Mouse (Mus musculus) stomach, embryonic 15.5 days (tissue): ENCODE measurements around the gene Nom1. TPM values are rescaled to one million over a fixed set of nuclear protein-coding genes. Genes with fewer than 3 reads are reported as not detected.

Experiments used
- ATAC-seq: fragments of 200-750 bp; cut with Nextera tagmentation; 2 replicates; pipeline ENCODE4 v1.8.0; 2017; ENCODE audit warnings: low read depth, moderate number of reproducible peaks, moderate TSS enrichment; ENCODE audit not compliant: insufficient read depth, low FRiP score
- H3K27ac ChIP-seq: fragments of 300-500 bp; sonication (generic); 2 replicates; pipeline ENCODE4 v1.5.1; 2015; ENCODE audit warnings: mild to moderate bottlenecking, inconsistent platforms
- H3K27me3 ChIP-seq: fragments of 300-500 bp; sonication (generic); replicated peaks from 2 replicates; pipeline ENCODE4 v1.6.1; 2015; ENCODE audit warnings: inconsistent platforms
- H3K36me3 ChIP-seq: fragments of 300-500 bp; sonication (generic); 2 replicates; pipeline ENCODE4 v1.6.1; 2015; ENCODE audit warnings: inconsistent platforms
- H3K4me1 ChIP-seq: fragments of 300-500 bp; sonication (generic); 2 replicates; pipeline ENCODE4 v1.6.1; 2015; ENCODE audit warnings: inconsistent platforms
- H3K4me2 ChIP-seq: fragments of 300-500 bp; sonication (generic); 2 replicates; pipeline ENCODE4 v1.6.1; 2015; ENCODE audit warnings: mild to moderate bottlenecking, inconsistent platforms
- H3K4me3 ChIP-seq: fragments of 300-500 bp; sonication (generic); replicated peaks from 2 replicates; pipeline ENCODE4 v1.5.1; 2015; ENCODE audit warnings: inconsistent platforms
- H3K9ac ChIP-seq: fragments of 300-500 bp; sonication (generic); 2 replicates; pipeline ENCODE4 v1.6.1; 2015; ENCODE audit warnings: inconsistent platforms
- H3K9me3 ChIP-seq: fragments of 300-500 bp; sonication (generic); 2 replicates; pipeline ENCODE4 v1.6.1; 2016; ENCODE audit warnings: inconsistent platforms
- WGBS: fragments of 180-500 bp; shearing (Covaris S2); methylation state at CpG from one replicate; pipeline ENCODE4 v1.1.7; 2015; 5-methylcytosine and 5-hydroxymethylcytosine counted together
- polyA plus RNA-seq: library from polyadenylated mRNA; unstranded; fragments of >200 nt; fragmentation: Nextera tagmentation; extraction: Ambion mirVana; gene quantifications from 2 replicates; pipeline ENCODE4 v1.2.1, GENCODE M21; 2015

Gene Nom1
- polyA plus RNA-seq, 1 experiment from 2014 or later: 22.8 TPM

GRCm38 (mm10) chr5:29471855-29472665 is 37.6 kb downstream of the Nom1 start:
- no peak overlapping the region for H3K9ac ChIP-seq
- no peaks in the 10 kb centered on the region for H3K36me3 ChIP-seq
- H3K4me3 ChIP-seq: no peak overlapping the region
- 9% methylated on average over 22 of the region's 22 CpGs for WGBS
- no peak overlapping the region for H3K27ac ChIP-seq
- no peaks in the 10 kb centered on the region for H3K9me3 ChIP-seq
- H3K27me3 ChIP-seq: peaks cover 68% of the 10 kb centered on the region
- H3K4me2 ChIP-seq: peak overlapping the region; percentile 15; the same call in 1 of the 2 replicates
- no peak for ATAC-seq
- 0 out of 2 replicates have a peak, but pooled peaks cover 5% of the 10 kb centered on the region for H3K4me1 ChIP-seq

GRCm38 (mm10) chr5:29473551-29474245 is 39.2 kb downstream of the Nom1 start:
- Histone ChIP-seq H3K36me3 (no peaks in the 10 kb centered on the region), H3K27ac (no peak overlapping the region), H3K4me2 (peak overlapping the region; percentile 74), H3K4me1 (0 out of 2 replicates have a peak, but pooled peaks cover 12% of the 10 kb centered on the region), H3K9ac (no peak overlapping the region), H3K4me3 (peak overlapping the region; percentile 49; the same call in 1 of the 2 replicates), H3K9me3 (no peaks in the 10 kb centered on the region), H3K27me3 (peaks cover 72% of the 10 kb centered on the region)
- ATAC-seq: no peak
- WGBS: 10% methylated on average over 35 of the region's 35 CpGs

GRCm38 (mm10) chr5:29474246-29474960 is 39.9 kb downstream of the Nom1 start:
- Histone ChIP-seq H3K9ac (no peak overlapping the region), H3K4me1 (0 out of 2 replicates have a peak, but pooled peaks cover 13% of the 10 kb centered on the region), H3K9me3 (no peaks in the 10 kb centered on the region), H3K36me3 (no peaks in the 10 kb centered on the region), H3K4me3 (peak overlapping the region; percentile 49; the same call in 1 of the 2 replicates), H3K27ac (no peak overlapping the region), H3K27me3 (peaks cover 73% of the 10 kb centered on the region), H3K4me2 (peak overlapping the region; percentile 74)
- no peak for ATAC-seq
- WGBS: 9% methylated on average over 35 of the region's 35 CpGs

GRCm38 (mm10) chr5:29475041-29475440 is 40.6 kb downstream of the Nom1 start:
- Histone ChIP-seq H3K27ac (no peak overlapping the region), H3K4me1 (0 out of 2 replicates have a peak, but pooled peaks cover 13% of the 10 kb centered on the region), H3K27me3 (peaks cover 71% of the 10 kb centered on the region), H3K4me2 (peak overlapping the region; percentile 74; the same call in 1 of the 2 replicates), H3K9me3 (no peaks in the 10 kb centered on the region), H3K36me3 (no peaks in the 10 kb centered on the region), H3K9ac (no peak overlapping the region), H3K4me3 (peak overlapping the region; percentile 49; the same call in 1 of the 2 replicates)
- 12% methylated on average over 10 of the region's 10 CpGs for WGBS
- no peak for ATAC-seq

GRCm38 (mm10) chr5:29475556-29475955 is 41.1 kb downstream of the Nom1 start:
- Histone ChIP-seq H3K4me1 (0 out of 2 replicates have a peak, but pooled peaks cover 13% of the 10 kb centered on the region), H3K4me2 (peak overlapping the region; percentile 74), H3K27ac (no peak overlapping the region), H3K4me3 (peak overlapping the region; percentile 49), H3K9me3 (no peaks in the 10 kb centered on the region), H3K36me3 (no peaks in the 10 kb centered on the region), H3K9ac (no peak overlapping the region), H3K27me3 (peaks cover 74% of the 10 kb centered on the region)
- ATAC-seq: no peak
- WGBS: 13% methylated on average over 5 of the region's 5 CpGs

- Histone ChIP-seq H3K9ac (no peak overlapping the region), H3K36me3 (no peaks in the 10 kb centered on the region), H3K9me3 (no peaks in the 10 kb centered on the region), H3K4me1 (0 out of 2 replicates have a peak, but pooled peaks cover 13% of the 10 kb centered on the region), H3K4me2 (peak overlapping the region; percentile 74), H3K4me3 (peak overlapping the region; percentile 49), H3K27me3 (peaks cover 74% of the 10 kb centered on the region), H3K27ac (no peak overlapping the region)
- 13% methylated on average over 1 of the region's 1 CpGs for WGBS
- no peak for ATAC-seq
These were observed 41.6 kb downstream of the Nom1 start for GRCm38 (mm10) chr5:29476021-29476420.

- peak overlapping the region; percentile 30; the same call in 1 of the 2 replicates for H3K9ac ChIP-seq
- H3K27ac ChIP-seq: no peak overlapping the region; the same call in 1 of the 2 replicates
- H3K27me3 ChIP-seq: peaks cover 77% of the 10 kb centered on the region
- WGBS: under 1% methylated on average over 73 of the region's 73 CpGs
- H3K4me3 ChIP-seq: peak overlapping the region; percentile 49
- H3K9me3 ChIP-seq: no peaks in the 10 kb centered on the region
- H3K36me3 ChIP-seq: no peaks in the 10 kb centered on the region
- peak overlapping the region; percentile 74 for H3K4me2 ChIP-seq
- H3K4me1 ChIP-seq: 0 out of 2 replicates have a peak, but pooled peaks cover 13% of the 10 kb centered on the region
- ATAC-seq: no peak
These were observed 43.2 kb downstream of the Nom1 start for GRCm38 (mm10) chr5:29477474-29478207.

GRCm38 (mm10) chr5:29478208-29479197 is 44.0 kb downstream of the Nom1 start, which contains the start of gene Mnx1:
Gene Mnx1, minus strand, starts transcription at chr5:29478470.
- 0 out of 2 replicates have a peak, but pooled peaks cover 13% of the 10 kb centered on the region for H3K4me1 ChIP-seq
- no peaks in the 10 kb centered on the region for H3K36me3 ChIP-seq
- ATAC-seq: peak; percentile 88
- peaks cover 82% of the 10 kb centered on the region for H3K27me3 ChIP-seq
- H3K4me3 ChIP-seq: peak within 1 kb of the TSS; percentile 49
- peak within 1 kb of the TSS; percentile 30; the same call in 1 of the 2 replicates for H3K9ac ChIP-seq
- H3K27ac ChIP-seq: peak within 1 kb of the TSS; percentile 46; the same call in 1 of the 2 replicates
- H3K9me3 ChIP-seq: no peaks in the 10 kb centered on the region
- under 1% methylated on average over 65 of the region's 65 CpGs for WGBS
- peak within 1 kb of the TSS; percentile 74 for H3K4me2 ChIP-seq

- H3K4me2 ChIP-seq: peak overlapping the region; percentile 74
- peaks cover 80% of the 10 kb centered on the region for H3K27me3 ChIP-seq
- 0 out of 2 replicates have a peak, but pooled peaks cover 13% of the 10 kb centered on the region for H3K4me1 ChIP-seq
- H3K27ac ChIP-seq: no peak overlapping the region
- no peaks in the 10 kb centered on the region for H3K36me3 ChIP-seq
- peak overlapping the region; percentile 49 for H3K4me3 ChIP-seq
- no peaks in the 10 kb centered on the region for H3K9me3 ChIP-seq
- no peak overlapping the region for H3K9ac ChIP-seq
- under 1% methylated on average over 14 of the region's 14 CpGs for WGBS
- ATAC-seq: 0 out of 2 replicates have a peak, but pooled peaks have one; percentile 29
These were observed 44.7 kb downstream of the Nom1 start for GRCm38 (mm10) chr5:29479198-29479593.

- no peak overlapping the region for H3K4me3 ChIP-seq
- H3K36me3 ChIP-seq: no peaks in the 10 kb centered on the region
- H3K27ac ChIP-seq: no peak overlapping the region
- no peaks in the 10 kb centered on the region for H3K9me3 ChIP-seq
- 19% methylated on average over 4 of the region's 4 CpGs for WGBS
- H3K9ac ChIP-seq: no peak overlapping the region
- H3K27me3 ChIP-seq: peaks cover 77% of the 10 kb centered on the region
- H3K4me1 ChIP-seq: peaks cover 5% of the 10 kb centered on the region; the same call in 1 of the 2 replicates
- no peak overlapping the region for H3K4me2 ChIP-seq
- ATAC-seq: no peak
These were observed 49.3 kb downstream of the Nom1 start for GRCm38 (mm10) chr5:29483801-29484200.
